Mouse (Mus musculus) liver, embryonic 14.5 days (tissue): ENCODE results near the gene Ankrd39. TPM values are rescaled to one million over a fixed set of nuclear protein-coding genes. Genes with fewer than 3 reads are reported as not detected.

Experiments
- ATAC-seq: fragments of 200-750 bp; cut with Nextera tagmentation; 2 replicates; pipeline ENCODE4 v1.8.0; 2017; ENCODE audit warnings: moderate number of reproducible peaks, mild to moderate bottlenecking, moderate library complexity; ENCODE audit not compliant: insufficient read depth
- DNase-seq, 3 experiments: peaks; one replicate each; pipeline ENCODE4 v3.0.0-alpha.2; 2012 to 2013; ENCODE audit warnings: low read depth in 3 of 3, low spot score in 3 of 3
- H3K27ac ChIP-seq: fragments of 300-500 bp; sonication (generic); 2 replicates; pipeline ENCODE4 v1.5.1; 2014; ENCODE audit warnings: moderate library complexity, mild to moderate bottlenecking, control low read depth, inconsistent platforms
- H3K27me3 ChIP-seq: fragments of 300-500 bp; sonication (generic); 2 replicates; pipeline ENCODE4 v1.6.1; 2014; ENCODE audit warnings: mild to moderate bottlenecking, low read length, moderate library complexity; ENCODE audit not compliant: control insufficient read depth, insufficient read depth
- H3K36me3 ChIP-seq: fragments of 300-500 bp; sonication (generic); replicated peaks from 2 replicates; pipeline ENCODE4 v1.6.1; 2014; ENCODE audit warnings: low read depth; ENCODE audit not compliant: control insufficient read depth, insufficient read depth
- H3K4me1 ChIP-seq, 2 experiments: fragments of 200-500 bp in 1 of 2; fragments of 300-500 bp in 1 of 2; sonication (generic) in 1 of 2; replicated peaks; 2 replicates each; pipeline ENCODE4 v1.6.1; 2012 to 2014; ENCODE audit warnings: antibody characterized with exemption in 1 of 2, inconsistent platforms in 1 of 2, low read length in 1 of 2; ENCODE audit not compliant: control insufficient read depth in 2 of 2, insufficient read depth in 2 of 2
- H3K4me2 ChIP-seq: fragments of 300-500 bp; sonication (generic); 2 replicates; pipeline ENCODE4 v1.6.1; 2014; ENCODE audit warnings: low read depth, mild to moderate bottlenecking, control low read depth, moderate library complexity
- H3K4me3 ChIP-seq, 2 experiments: fragments of 200-500 bp in 1 of 2; fragments of 300-500 bp in 1 of 2; sonication (generic) in 1 of 2; 2 replicates each; pipeline ENCODE4 v1.5.1; 2012 to 2014; ENCODE audit warnings: low read depth in 2 of 2, low read length in 2 of 2, mild to moderate bottlenecking in 2 of 2, control low read depth in 1 of 2, inconsistent platforms in 1 of 2, moderate library complexity in 1 of 2; ENCODE audit not compliant: insufficient read depth in 1 of 2
- H3K9ac ChIP-seq: fragments of 300-500 bp; sonication (generic); replicated peaks from 2 replicates; pipeline ENCODE4 v1.6.1; 2014; ENCODE audit warnings: mild to moderate bottlenecking, control low read depth, moderate library complexity
- H3K9me3 ChIP-seq: fragments of 300-500 bp; sonication (generic); 2 replicates; pipeline ENCODE4 v1.6.1; 2016; ENCODE audit warnings: low read length, mixed read lengths; ENCODE audit not compliant: control insufficient read depth
- CTCF ChIP-seq: IDR thresholded peaks from 2 replicates; pipeline ENCODE4 v1.5.1; 2016; ENCODE audit warnings: antibody characterized with exemption, low read depth, control low read depth
- EP300 ChIP-seq: IDR thresholded peaks from 2 replicates; pipeline ENCODE4 v1.6.1; 2016; ENCODE audit warnings: antibody characterized with exemption, low read depth
- WGBS: fragments of 180-500 bp; shearing (Covaris S2); extraction: QIAGEN DNeasy Blood & Tissue Kit; methylation state at CpG from one replicate; pipeline ENCODE4 v1.1.7; 2014; ENCODE audit not compliant: insufficient replicate concordance; 5-methylcytosine and 5-hydroxymethylcytosine counted together
- polyA plus RNA-seq, 2 experiments: library from polyadenylated mRNA; depleted of rRNA in 1 of 2; stranded (reverse) in 1 of 2; unstranded in 1 of 2; fragments of >200 nt; fragmentation: Nextera tagmentation in 1 of 2; extraction: Ambion mirVana in 1 of 2; gene quantifications; 2 replicates each; pipeline versions ENCODE4 v1.2.1 to v1.2.3; 2012 to 2014

Gene Ankrd39
- polyA plus RNA-seq, 2 experiments = 3.5 to 5.1 TPM

- WGBS = 83% methylated on average over 10 of the region's 10 CpGs
- Histone ChIP-seq H3K4me1 (no peaks in the 10 kb centered on the region), H3K4me3 (no peak overlapping the region), H3K27ac (no peak overlapping the region), H3K27me3 (no peaks in the 10 kb centered on the region), H3K4me2 (no peak overlapping the region), H3K9ac (no peak overlapping the region), H3K36me3 (peaks cover under 1% of the 10 kb centered on the region; the same call in 1 of the 2 replicates), H3K9me3 (no peaks in the 10 kb centered on the region)
- DNase-seq (no peak), ATAC-seq (no peak)
- TF ChIP-seq CTCF (no peak), EP300 (no peak)
These were observed 20.3 kb downstream of the Ankrd39 start for GRCm38 (mm10) chr1:36526903-36527302.

GRCm38 (mm10) chr1:36525774-36526173 lies 21.5 kb downstream of the Ankrd39 start:
- H3K4me3 ChIP-seq = no peak overlapping the region
- no peak for ATAC-seq

GRCm38 (mm10) chr1:36524058-36524457 lies 23.2 kb downstream of the Ankrd39 start:
- Histone ChIP-seq H3K9me3 (no peaks in the 10 kb centered on the region), H3K4me3 (no peak overlapping the region), H3K4me2 (no peak overlapping the region), H3K4me1 (no peaks in the 10 kb centered on the region), H3K36me3 (peaks cover 15% of the 10 kb centered on the region), H3K27ac (no peak overlapping the region), H3K9ac (no peak overlapping the region), H3K27me3 (no peaks in the 10 kb centered on the region)
- WGBS = 83% methylated on average over 5 of the region's 5 CpGs
- ATAC-seq = no peak
- TF ChIP-seq EP300 (no peak), CTCF (no peak)
- DNase-seq = no peak

More at GRCm38 (mm10) chr1:36525774-36526173, 21.5 kb downstream of the Ankrd39 start:
- no peaks in the 10 kb centered on the region for H3K4me1 ChIP-seq
- 75% methylated on average over 12 of the region's 12 CpGs for WGBS
- H3K9ac ChIP-seq = no peak overlapping the region
- H3K4me2 ChIP-seq = no peak overlapping the region
- no peaks in the 10 kb centered on the region for H3K27me3 ChIP-seq
- peaks cover 12% of the 10 kb centered on the region for H3K36me3 ChIP-seq
- H3K9me3 ChIP-seq = no peaks in the 10 kb centered on the region
- TF ChIP-seq CTCF (no peak), EP300 (no peak)
- H3K27ac ChIP-seq = no peak overlapping the region
- DNase-seq = no peak

- no peak for ATAC-seq
These were observed 23.8 kb downstream of the Ankrd39 start for GRCm38 (mm10) chr1:36523332-36524013.

GRCm38 (mm10) chr1:36522210-36522609 lies 25.0 kb downstream of the Ankrd39 start:
- Histone ChIP-seq H3K9me3 (no peaks in the 10 kb centered on the region), H3K36me3 (peaks cover 15% of the 10 kb centered on the region), H3K9ac (no peak overlapping the region), H3K27ac (no peak overlapping the region), H3K4me3 (no peak overlapping the region), H3K4me1 (no peaks in the 10 kb centered on the region), H3K4me2 (no peak overlapping the region), H3K27me3 (no peaks in the 10 kb centered on the region)
- TF ChIP-seq CTCF (no peak), EP300 (no peak)
- 78% methylated on average over 7 of the region's 7 CpGs for WGBS
- DNase-seq (no peak), ATAC-seq (no peak)

More at GRCm38 (mm10) chr1:36523332-36524013, 23.8 kb downstream of the Ankrd39 start:
- H3K4me2 ChIP-seq = no peak overlapping the region
- no peak for DNase-seq
- H3K27ac ChIP-seq = no peak overlapping the region
- no peaks in the 10 kb centered on the region for H3K27me3 ChIP-seq
- peaks cover 15% of the 10 kb centered on the region for H3K36me3 ChIP-seq
- H3K4me1 ChIP-seq = no peaks in the 10 kb centered on the region
- H3K9me3 ChIP-seq = no peaks in the 10 kb centered on the region
- no peak for TF ChIP-seq CTCF
- no peak for TF ChIP-seq EP300
- no peak overlapping the region for H3K9ac ChIP-seq
- 79% methylated on average over 9 of the region's 9 CpGs for WGBS
- no peak overlapping the region for H3K4me3 ChIP-seq
